Mouse (Mus musculus) thymus, postnatal 4 days (tissue): ENCODE data around the gene Sirpb1b.
"Not testable (repeated sequence)": the region's sequence is repeated elsewhere in the genome, so short reads cannot be mapped to it uniquely, and the experiment has no call there.

Experiments
- DNase-seq: peaks from one replicate; pipeline ENCODE4 v3.0.0; 2021

The Sirpb1b gene

DNA sequence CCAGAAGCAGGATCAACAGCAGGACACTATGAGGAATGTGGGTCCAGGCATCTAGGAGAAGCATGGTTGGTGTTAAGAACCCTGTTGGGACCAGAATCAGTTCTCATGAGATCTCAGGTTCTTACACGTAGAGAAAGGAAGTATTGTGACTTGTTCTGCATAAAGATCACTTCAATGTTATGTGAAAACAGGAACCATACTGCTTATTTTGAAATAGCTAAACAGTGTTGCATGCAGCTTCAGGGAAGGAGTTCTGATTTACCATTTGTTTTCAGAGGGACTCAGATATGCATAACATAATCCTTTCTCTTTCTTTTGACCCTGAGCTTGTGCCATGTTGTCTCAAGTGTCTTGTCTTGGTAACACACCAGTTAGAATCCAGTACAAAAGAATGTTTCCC, at the start of gene Sirpb1b:
TSS of gene Sirpb1b (minus strand) at position 179 of the 400 bp plus-strand sequence.
- not testable (repeated sequence) for DNase-seq

DNA sequence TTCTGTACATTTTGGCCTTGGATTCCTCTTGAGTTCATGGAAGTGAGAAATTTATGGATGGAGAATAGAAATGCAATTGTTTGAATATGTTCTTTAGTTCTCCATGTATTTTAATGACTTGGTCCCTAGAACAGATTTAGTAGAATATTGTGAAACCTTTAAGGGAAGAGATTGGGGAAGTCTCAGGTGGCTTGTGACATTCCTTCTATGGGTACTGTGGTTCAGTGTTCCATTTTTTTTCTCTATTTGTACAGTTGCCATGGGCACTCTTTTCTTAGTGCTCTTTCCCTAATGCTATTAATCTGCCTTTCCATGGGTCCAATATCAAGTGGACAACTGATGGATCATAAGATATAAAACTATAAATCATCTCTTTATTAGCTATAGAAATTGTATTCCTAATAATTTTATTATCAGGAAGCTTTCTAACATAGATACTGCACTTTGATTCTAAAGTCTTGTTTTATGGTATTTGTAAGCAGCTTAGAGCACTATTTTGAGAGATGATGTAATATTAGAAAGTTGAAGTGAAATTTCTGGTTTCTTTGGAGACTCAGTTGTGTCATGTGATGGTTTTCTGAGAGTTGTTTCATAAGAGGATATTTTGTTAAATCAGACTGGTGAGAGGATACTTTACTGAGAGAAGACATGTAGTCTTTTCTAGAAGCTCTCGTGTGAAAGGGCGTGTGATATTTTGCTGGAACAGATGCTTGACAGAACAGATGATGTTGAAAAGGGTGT, 15.7 kb upstream of the Sirpb1b start:
- DNase-seq = not testable (repeated sequence)

GRCm38 (mm10) chr3:15586665-15587064, 11.8 kb upstream of the Sirpb1b start:
- not testable (repeated sequence) for DNase-seq

- no peak for DNase-seq
These were observed 8.6 kb upstream of the Sirpb1b start for GRCm38 (mm10) chr3:15583452-15583851.

GRCm38 (mm10) chr3:15582948-15583347, 8.1 kb upstream of the Sirpb1b start:
- not testable (repeated sequence) for DNase-seq

DNA sequence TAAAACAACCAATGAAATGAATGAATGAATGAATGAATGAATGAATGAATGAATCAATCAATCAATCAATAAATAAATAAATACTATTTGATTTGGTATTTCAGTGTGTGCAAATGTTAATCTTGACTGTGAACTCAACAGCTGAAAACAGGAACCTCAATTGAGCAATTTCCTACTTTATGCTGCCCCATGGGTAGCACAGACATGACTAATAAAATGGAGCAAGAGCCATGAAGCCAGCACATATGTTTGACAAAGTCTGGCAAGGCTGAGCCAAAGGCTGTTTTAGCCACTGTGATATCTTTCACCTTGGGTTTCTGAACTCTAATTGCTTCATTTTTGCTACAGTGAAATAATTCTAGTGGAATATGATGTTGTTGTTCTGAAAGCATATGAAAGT, 1.6 kb upstream of the Sirpb1b start:
- DNase-seq = not testable (repeated sequence)

DNA sequence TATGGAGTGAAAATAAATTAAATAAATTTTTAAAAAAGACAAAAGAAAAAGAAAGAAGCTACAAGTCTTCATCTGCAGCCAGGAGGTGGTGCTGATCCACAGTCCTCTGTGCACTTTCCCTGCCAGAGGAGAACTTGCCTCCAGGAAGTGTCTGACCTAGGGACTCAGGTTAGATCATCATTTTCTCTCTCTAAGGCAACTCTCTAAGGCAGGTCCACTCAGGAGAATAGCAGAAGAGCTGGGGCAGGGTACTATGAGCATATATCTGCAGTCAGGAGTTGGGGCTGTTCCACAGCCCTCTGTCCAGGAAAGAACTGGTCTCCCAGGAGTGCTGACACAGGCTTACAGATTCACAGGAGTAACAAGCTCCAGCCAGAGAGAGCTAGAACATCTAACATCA, 46.3 kb downstream of the Sirpb1b start:
- no peak for DNase-seq

GRCm38 (mm10) chr3:15513608-15514007, 61.3 kb downstream of the Sirpb1b start:
- DNase-seq = not testable (repeated sequence)

DNA sequence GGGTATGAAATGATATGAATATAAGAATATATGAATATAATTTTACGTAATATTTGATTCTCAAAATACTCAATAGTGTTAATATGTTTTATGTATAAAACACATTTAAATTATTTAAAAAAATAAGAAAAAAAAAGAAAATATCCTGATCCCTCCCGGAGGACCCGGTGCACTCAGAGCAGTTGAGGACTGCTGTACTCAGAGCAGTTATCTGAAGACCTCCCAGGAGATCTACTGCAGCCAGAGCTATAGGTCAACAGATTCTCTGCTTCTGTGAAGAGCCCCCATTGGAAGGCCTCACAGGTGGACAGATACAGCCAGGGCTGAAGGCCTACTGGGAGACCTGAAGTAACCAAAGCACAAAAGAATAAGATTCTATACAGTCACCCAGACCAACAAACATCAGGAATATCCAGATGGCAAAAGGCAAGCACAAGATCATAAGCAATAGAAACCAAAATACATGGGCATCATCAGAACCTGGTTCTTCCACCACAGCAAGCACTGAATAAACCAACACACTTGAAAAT, 67.0 kb downstream of the Sirpb1b start:
- not testable (repeated sequence) for DNase-seq

GRCm38 (mm10) chr3:15474831-15475230, 100.0 kb downstream of the Sirpb1b start:
- DNase-seq = not testable (repeated sequence)

DNA sequence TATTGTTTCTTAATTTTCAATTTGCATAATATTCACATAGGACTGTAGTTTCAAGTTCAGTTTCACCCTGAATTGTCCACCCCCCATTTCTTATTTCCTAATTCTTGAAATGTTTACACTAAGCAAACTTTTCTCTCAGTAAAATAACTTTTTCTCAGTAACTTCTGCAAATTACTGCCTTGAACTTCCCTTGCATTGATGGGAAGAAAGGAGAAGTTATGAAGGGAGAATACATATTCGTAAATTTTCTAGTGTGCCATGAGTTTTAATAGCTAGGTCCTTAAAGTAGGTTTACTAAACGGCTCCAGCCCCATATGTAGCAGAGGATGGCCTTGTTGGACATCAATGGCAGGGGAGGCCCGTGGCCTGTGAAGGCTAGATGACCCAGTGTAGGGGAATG, 104.7 kb downstream of the Sirpb1b start:
- not testable (repeated sequence) for DNase-seq
